Mouse (Mus musculus): ENCODE results near the gene Clec4a4. TPM values are rescaled to one million over a fixed set of nuclear protein-coding genes. Genes with fewer than 3 reads are reported as not detected.

Clec4a4 gene
- polyA plus RNA-seq, 1 experiment = not detected

- Histone ChIP-seq H3K4me3 (ENCODE audit: insufficient read depth, low read depth, low read length) (no peak within 1 kb of the TSS), H3K36me3 (ENCODE audit: control insufficient read depth, insufficient read depth, low read length) (no peaks in the 10 kb centered on the region), H3K27ac (ENCODE audit: insufficient read depth, low read depth, low read length) (no peak within 1 kb of the TSS), H3K4me1 (ENCODE audit: control insufficient read depth, insufficient read depth, low read length) (no peaks in the 10 kb centered on the region), H3K27me3 (replicated peaks; ENCODE audit: control insufficient read depth, insufficient read depth, low read length) (no peaks in the 10 kb centered on the region)
- DNase-seq = no peak
- WGBS = 66% methylated on average over 2 of the region's 2 CpGs
- TF ChIP-seq POLR2A (IDR thresholded peaks at IDR 0.05; ENCODE audit: low read depth, low read length) (no peak), CTCF (conservative IDR thresholded peaks at IDR 0.05; ENCODE audit: insufficient read depth, insufficient read length, low read depth, low read length) (no peak)
Measured at GRCm38 (mm10) chr6:123049742-123050372, 59.7 kb downstream of the Clec4a4 start, which contains the start of gene Clec4b1. Clec4b1 (plus strand) TSS chr6:123049962.

Other genes with a start within 250 kb of the Clec4a4 start
- 1.3 and 2.7 TPM in 2 replicates for gene Slc2a3, start 188.7 kb upstream of the Clec4a4 start, polyA plus RNA-seq (2012; rRNA removed)
- gene Foxj2, start 170.5 kb upstream of the Clec4a4 start, polyA plus RNA-seq (2012; rRNA removed) = 9.7 and 12.7 TPM in 2 replicates
- 1.6 and 2.1 TPM in 2 replicates for gene C3ar1, start 134.2 kb upstream of the Clec4a4 start, polyA plus RNA-seq (2012; rRNA removed)
- 20.5 and 25.0 TPM in 2 replicates for gene Necap1, start 115.9 kb upstream of the Clec4a4 start, polyA plus RNA-seq (2012; rRNA removed)
- 1.1 and 1.2 TPM in 2 replicates for gene Clec4a1, start 68.5 kb upstream of the Clec4a4 start, polyA plus RNA-seq (2012; rRNA removed)
- 0.33 and 0.84 TPM in 2 replicates for gene Clec4a3, start 37.9 kb upstream of the Clec4a4 start, polyA plus RNA-seq (2012; rRNA removed)
- 0.64 and 1.5 TPM in 2 replicates for gene Clec4b1, start 59.6 kb downstream of the Clec4a4 start, polyA plus RNA-seq (2012; rRNA removed)
- gene Clec4a2, start 116.1 kb downstream of the Clec4a4 start, polyA plus RNA-seq (2012; rRNA removed) = 0.58 and 2.0 TPM in 2 replicates
- not detected in 2 replicates for gene Clec4b2, start 182.5 kb downstream of the Clec4a4 start, polyA plus RNA-seq (2012; rRNA removed)
- 0.42 and 1.5 TPM in 2 replicates for gene Clec4n, start 239.5 kb downstream of the Clec4a4 start, polyA plus RNA-seq (2012; rRNA removed)